Mouse (Mus musculus) neural tube, embryonic 10.5 days (tissue): ENCODE results near the gene Exosc5.

Experiments
- DNase-seq: peaks from one replicate; pipeline ENCODE4 v3.0.0-alpha.2; 2017; ENCODE audit warnings: low spot score; ENCODE audit errors: extremely low spot score

The Exosc5 gene

GRCm38 (mm10) chr7:25677013-25677412 is 18.0 kb downstream of the Exosc5 start:
- DNase-seq, result no peak

- DNase-seq, result no peak
Observed at GRCm38 (mm10) chr7:25679971-25680370, 21.0 kb downstream of the Exosc5 start.

GRCm38 (mm10) chr7:25680514-25681258 is 21.7 kb downstream of the Exosc5 start, which contains the start of gene B9d2:
TSS of gene B9d2 (plus strand) at chr7:25680780.
- peak; percentile 96 for DNase-seq

GRCm38 (mm10) chr7:25681341-25682231 is 22.6 kb downstream of the Exosc5 start:
- no peak for DNase-seq

GRCm38 (mm10) chr7:25683474-25684180 is 24.7 kb downstream of the Exosc5 start:
- no peak for DNase-seq

- no peak for DNase-seq
Observed at GRCm38 (mm10) chr7:25684659-25685058, 25.7 kb downstream of the Exosc5 start.

- no peak for DNase-seq
Observed at GRCm38 (mm10) chr7:25685926-25686470, 27.0 kb downstream of the Exosc5 start.

- DNase-seq, result peak; percentile 81
Observed at GRCm38 (mm10) chr7:25686680-25687531, 27.9 kb downstream of the Exosc5 start, which contains the start of gene Tgfb1. TSS of gene Tgfb1 (plus strand) at chr7:25687002.

- peak; percentile 57 for DNase-seq
Observed at GRCm38 (mm10) chr7:25687811-25688401, 28.9 kb downstream of the Exosc5 start.

- DNase-seq, result peak; percentile 48
Observed at GRCm38 (mm10) chr7:25688810-25689586, 30.0 kb downstream of the Exosc5 start.

GRCm38 (mm10) chr7:25689603-25690021 is 30.6 kb downstream of the Exosc5 start:
- peak; percentile 24 for DNase-seq

GRCm38 (mm10) chr7:25690051-25690450 is 31.1 kb downstream of the Exosc5 start:
- DNase-seq, result no peak

- DNase-seq, result no peak
Observed at GRCm38 (mm10) chr7:25694104-25694503, 35.1 kb downstream of the Exosc5 start.

- DNase-seq, result no peak
Observed at GRCm38 (mm10) chr7:25699851-25700250, 40.9 kb downstream of the Exosc5 start.

- no peak for DNase-seq
Observed at GRCm38 (mm10) chr7:25700732-25701131, 41.8 kb downstream of the Exosc5 start.

- DNase-seq, result no peak
Observed at GRCm38 (mm10) chr7:25702350-25702749, 43.4 kb downstream of the Exosc5 start.

GRCm38 (mm10) chr7:25703793-25704494 is 45.0 kb downstream of the Exosc5 start:
- DNase-seq, result no peak

- no peak for DNase-seq
Observed at GRCm38 (mm10) chr7:25704716-25705364, 45.9 kb downstream of the Exosc5 start.
